Mouse (Mus musculus) spleen, postnatal 10 days (tissue): ENCODE data around the gene Fez2.
A peak's percentile ranks its signal among the peaks of the same experiment; 100 is the strongest.

ENCODE experiments used
- DNase-seq, 2 experiments: peaks; one replicate each; pipeline ENCODE4 v3.0.0; 2021 to 2022; ENCODE audit warnings: low spot score in 2 of 2

Gene Fez2

GRCm38 (mm10) chr17:78407581-78407980 lies 10.4 kb downstream of the Fez2 start:
- DNase-seq = no peak

- DNase-seq = no peak
These were observed 11.1 kb downstream of the Fez2 start for GRCm38 (mm10) chr17:78406854-78407253.

DNA sequence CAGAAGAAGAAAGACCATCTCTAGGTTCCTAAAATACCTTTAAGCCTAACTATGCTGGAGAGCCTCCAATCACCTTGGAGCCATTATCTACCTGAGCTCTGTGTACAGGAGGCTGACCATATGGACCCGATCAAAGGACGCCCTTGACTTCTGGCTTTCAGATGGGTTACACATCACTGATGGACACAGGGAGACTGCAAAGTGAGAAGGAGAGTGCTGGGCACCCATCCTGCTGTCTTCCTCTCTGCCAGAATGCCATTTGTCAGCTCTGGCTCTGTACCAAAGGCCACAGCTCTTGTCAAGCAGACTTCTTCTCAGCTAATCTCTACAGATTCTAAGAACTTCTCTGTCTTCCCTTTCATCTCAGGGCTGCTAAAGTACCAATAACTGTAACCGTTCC lies 12.6 kb downstream of the Fez2 start:
- no peak for DNase-seq

DNA sequence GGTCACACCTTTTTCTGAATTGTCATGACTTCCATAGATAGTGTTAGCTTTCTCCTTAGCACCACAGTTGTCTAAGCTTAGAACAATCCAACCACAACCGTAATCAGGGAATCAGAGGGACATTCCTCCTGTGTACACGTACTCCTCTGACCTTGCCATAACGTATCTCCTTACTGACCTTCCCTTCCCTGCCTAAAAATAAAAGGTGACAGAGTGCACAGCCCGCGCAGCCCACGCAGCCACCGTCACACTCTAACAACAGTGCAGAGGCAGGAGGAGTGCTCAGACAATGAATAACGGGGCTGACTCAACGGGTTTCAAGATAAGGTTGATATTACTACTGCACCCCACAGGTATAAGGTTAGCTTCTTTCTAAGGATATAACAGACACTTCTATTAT lies 14.1 kb downstream of the Fez2 start:
- DNase-seq = no peak

DNA sequence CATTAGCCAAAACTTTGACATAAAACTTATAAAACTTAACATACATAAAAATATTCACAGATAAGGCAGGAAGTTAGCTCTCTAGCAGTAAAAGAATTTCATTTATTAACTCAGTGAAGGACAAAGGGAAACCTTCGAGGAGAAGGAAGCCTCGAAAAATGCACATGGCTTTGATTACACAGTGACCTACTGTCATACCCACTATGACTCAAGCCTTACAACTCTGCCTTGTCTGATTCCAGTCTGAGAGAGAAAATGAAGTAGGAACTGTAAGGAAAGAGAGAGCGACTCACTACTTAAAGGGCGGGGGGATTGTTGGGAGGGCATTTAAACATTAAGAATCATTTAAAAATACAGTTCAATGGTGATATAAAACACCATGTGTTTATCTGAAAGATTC lies 14.7 kb downstream of the Fez2 start:
- DNase-seq = no peak

GRCm38 (mm10) chr17:78402174-78402573 lies 15.8 kb downstream of the Fez2 start:
- no peak for DNase-seq

- no peak for DNase-seq
These were observed 16.2 kb downstream of the Fez2 start for GRCm38 (mm10) chr17:78401713-78402112.

- no peak for DNase-seq
These were observed 16.6 kb downstream of the Fez2 start for GRCm38 (mm10) chr17:78401311-78401710.

GRCm38 (mm10) chr17:78400130-78400840 lies 17.7 kb downstream of the Fez2 start:
- DNase-seq = peak in 1 of 2 experiments; percentile 22

GRCm38 (mm10) chr17:78392401-78393087 lies 25.4 kb downstream of the Fez2 start:
- no peak for DNase-seq

GRCm38 (mm10) chr17:78389573-78389972 lies 28.4 kb downstream of the Fez2 start:
- DNase-seq = no peak

DNA sequence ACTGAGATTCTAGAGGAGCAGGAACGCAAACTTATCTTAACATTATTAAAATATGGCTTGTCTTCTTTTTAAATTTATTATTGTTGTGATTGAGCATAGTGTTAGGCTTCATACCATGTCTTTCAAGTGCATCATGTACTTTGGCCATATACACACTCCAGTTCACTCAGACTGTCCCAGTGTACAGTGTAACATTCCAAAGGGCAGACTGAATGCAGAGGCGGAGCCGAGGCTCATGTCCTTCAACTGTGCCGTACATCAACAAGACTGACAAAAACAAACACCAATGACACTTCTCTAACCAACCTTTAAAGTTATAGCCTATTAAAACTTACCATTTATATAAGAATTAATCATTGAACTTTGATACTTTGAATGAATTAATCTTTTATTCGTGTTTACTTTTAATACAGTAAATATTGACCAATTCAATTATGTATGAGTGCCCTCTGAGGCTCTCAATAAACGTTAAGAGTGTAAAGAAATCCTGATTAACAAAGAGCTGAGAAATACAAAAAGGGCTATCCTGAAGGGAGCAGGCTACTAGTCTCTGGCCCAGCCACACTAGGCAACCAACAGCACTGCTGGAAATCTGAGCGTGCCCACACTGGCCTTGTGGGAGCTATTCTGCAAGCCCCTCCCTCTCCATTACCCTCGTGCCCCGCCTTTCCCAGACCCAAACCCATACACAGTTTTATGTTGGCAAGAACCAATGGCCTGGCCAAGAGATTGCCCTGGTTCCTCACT lies 29.7 kb downstream of the Fez2 start:
- no peak for DNase-seq

GRCm38 (mm10) chr17:78387665-78388064 lies 30.3 kb downstream of the Fez2 start:
- DNase-seq = no peak

GRCm38 (mm10) chr17:78382321-78382720 lies 35.6 kb downstream of the Fez2 start:
- DNase-seq = no peak

DNA sequence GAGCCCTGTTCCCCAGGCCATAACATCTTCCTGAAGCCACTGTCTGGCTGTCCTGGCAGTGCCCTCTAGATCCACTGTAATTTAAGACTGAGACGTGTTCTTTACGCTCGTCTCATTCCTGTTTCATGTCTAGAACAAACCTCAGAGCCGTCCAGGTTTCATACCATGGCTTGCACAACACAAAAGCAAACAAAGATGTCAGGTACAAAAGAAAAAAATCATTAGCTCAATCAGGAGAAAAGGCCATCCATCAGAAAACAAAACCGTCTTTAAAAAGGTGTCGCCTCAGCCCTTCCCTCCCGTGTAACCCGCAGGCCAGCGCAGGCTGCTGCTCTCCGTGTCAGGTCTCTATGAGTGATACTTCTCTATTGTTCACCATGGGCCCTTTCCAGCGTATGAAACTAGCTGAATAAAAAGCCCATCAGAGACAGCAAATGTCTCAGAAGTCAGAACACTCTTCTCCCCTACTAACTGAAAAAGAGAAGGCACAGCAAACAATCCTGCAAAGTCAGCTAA lies 38.2 kb downstream of the Fez2 start:
- no peak for DNase-seq

- DNase-seq = no peak
These were observed 38.7 kb downstream of the Fez2 start for GRCm38 (mm10) chr17:78379079-78379729.

DNA sequence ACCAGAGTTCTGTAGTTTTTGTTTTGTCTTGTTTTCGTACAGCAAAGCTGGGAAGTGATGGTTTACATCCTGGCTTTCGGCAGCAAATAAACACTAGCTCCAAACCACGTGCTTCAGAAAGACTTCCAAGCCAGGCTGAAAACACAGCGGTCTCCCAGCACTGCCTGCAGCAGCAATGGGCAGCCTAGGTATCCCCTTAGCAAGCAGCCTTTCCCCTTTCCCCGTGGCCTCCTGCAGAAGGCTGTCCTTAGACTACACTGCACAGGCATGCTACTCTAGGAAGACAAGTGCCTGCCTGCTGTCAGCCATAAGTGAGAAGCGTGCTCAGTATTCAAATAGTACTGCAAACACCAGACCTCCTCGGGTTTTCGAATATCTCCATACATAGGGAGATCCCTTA lies 41.4 kb downstream of the Fez2 start:
- DNase-seq = no peak

- no peak for DNase-seq
These were observed 43.2 kb downstream of the Fez2 start for GRCm38 (mm10) chr17:78374756-78375155.

- DNase-seq = no peak
These were observed 44.1 kb downstream of the Fez2 start for GRCm38 (mm10) chr17:78373849-78374248.

DNA sequence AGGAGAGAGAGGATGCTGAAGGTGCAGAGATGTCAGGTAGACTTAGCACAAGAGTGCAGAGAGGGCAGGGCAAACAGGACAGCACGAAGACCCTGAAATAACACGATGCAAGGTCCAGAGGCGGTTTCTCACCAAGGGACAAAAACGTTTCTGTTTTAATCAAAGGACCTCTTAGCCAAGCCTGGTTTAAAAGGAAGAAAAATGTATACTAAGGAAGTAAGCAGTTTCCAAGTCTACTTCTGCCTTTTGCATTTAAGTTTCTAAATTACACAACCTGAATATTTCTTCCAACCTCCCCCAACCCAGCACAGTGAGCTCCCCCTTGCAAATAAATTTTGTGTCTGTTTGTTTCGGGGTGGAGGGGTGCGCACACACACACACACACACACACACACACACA lies 44.8 kb downstream of the Fez2 start:
- no peak for DNase-seq

GRCm38 (mm10) chr17:78370445-78370844 lies 47.5 kb downstream of the Fez2 start:
- DNase-seq = no peak

DNA sequence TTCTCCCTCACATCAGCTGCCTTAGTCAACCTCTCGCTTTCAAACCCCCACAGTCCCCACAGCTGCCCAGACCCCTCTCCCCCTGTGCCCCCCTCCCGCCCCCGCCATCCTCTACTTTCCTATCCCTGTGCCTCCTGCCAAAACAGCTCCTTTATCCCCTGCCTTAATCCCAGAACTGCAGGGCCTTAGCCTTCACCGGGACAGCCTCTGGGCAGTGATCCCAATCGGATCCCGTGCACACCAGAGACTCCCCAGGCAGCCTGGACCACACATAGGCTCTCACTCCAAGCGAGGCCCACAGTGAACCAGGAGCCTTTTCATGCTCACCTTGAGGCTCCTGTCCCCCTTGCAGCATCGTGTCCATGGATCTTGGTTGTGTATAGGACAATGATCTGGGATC lies 49.5 kb downstream of the Fez2 start:
- DNase-seq = no peak
